Mouse (Mus musculus) kidney, embryonic 14.5 days (tissue): Measurements from ENCODE around the gene Olfr625-ps1. TPM values are rescaled to one million over a fixed set of nuclear protein-coding genes. Genes with fewer than 3 reads are reported as not detected.

Experiments used
- ATAC-seq: fragments of 200-750 bp; cut with Nextera tagmentation; 2 replicates; pipeline ENCODE4 v1.8.0; 2017; ENCODE audit warnings: moderate number of reproducible peaks, mild to moderate bottlenecking, moderate TSS enrichment, moderate library complexity; ENCODE audit not compliant: low FRiP score, low TSS enrichment
- H3K27ac ChIP-seq: fragments of 300-500 bp; sonication (generic); 2 replicates; pipeline ENCODE4 v1.5.1; 2014; ENCODE audit warnings: low read depth, mild to moderate bottlenecking, low read length, moderate library complexity, mixed read lengths
- H3K27me3 ChIP-seq: fragments of 300-500 bp; sonication (generic); 2 replicates; pipeline ENCODE4 v1.6.1; 2014; ENCODE audit warnings: mild to moderate bottlenecking, low read length; ENCODE audit not compliant: control insufficient read depth, insufficient read depth
- H3K36me3 ChIP-seq: fragments of 300-500 bp; sonication (generic); 2 replicates; pipeline ENCODE4 v1.6.1; 2014; ENCODE audit warnings: low read length, mixed read lengths; ENCODE audit not compliant: control insufficient read depth, insufficient read depth
- H3K4me1 ChIP-seq: fragments of 300-500 bp; sonication (generic); 2 replicates; pipeline ENCODE4 v1.6.1; 2014; ENCODE audit warnings: low read length, mixed read lengths; ENCODE audit not compliant: control insufficient read depth, insufficient read depth
- H3K4me2 ChIP-seq: fragments of 300-500 bp; sonication (generic); replicated peaks from 2 replicates; pipeline ENCODE4 v1.6.1; 2014; ENCODE audit warnings: low read depth, mild to moderate bottlenecking, low read length
- H3K4me3 ChIP-seq: fragments of 300-500 bp; sonication (generic); 2 replicates; pipeline ENCODE4 v1.5.1; 2014; ENCODE audit warnings: mild to moderate bottlenecking, low read length
- H3K9ac ChIP-seq: fragments of 300-500 bp; sonication (generic); 2 replicates; pipeline ENCODE4 v1.6.1; 2014; ENCODE audit warnings: low read depth, mild to moderate bottlenecking, low read length, moderate library complexity
- H3K9me3 ChIP-seq: fragments of 300-500 bp; sonication (generic); 2 replicates; pipeline ENCODE4 v1.6.1; 2016; ENCODE audit warnings: low read length; ENCODE audit not compliant: control insufficient read depth
- WGBS: fragments of 180-500 bp; shearing (Covaris S2); extraction: QIAGEN DNeasy Blood & Tissue Kit; methylation state at CpG from one replicate; pipeline ENCODE4 v1.1.7; 2014; 5-methylcytosine and 5-hydroxymethylcytosine counted together
- polyA plus RNA-seq: library from polyadenylated mRNA; unstranded; fragments of >200 nt; fragmentation: Nextera tagmentation; extraction: Ambion mirVana; gene quantifications from 2 replicates; pipeline ENCODE4 v1.2.1, GENCODE M21; 2014

The Olfr625-ps1 gene
- not detected in 2 replicates for polyA plus RNA-seq

DNA sequence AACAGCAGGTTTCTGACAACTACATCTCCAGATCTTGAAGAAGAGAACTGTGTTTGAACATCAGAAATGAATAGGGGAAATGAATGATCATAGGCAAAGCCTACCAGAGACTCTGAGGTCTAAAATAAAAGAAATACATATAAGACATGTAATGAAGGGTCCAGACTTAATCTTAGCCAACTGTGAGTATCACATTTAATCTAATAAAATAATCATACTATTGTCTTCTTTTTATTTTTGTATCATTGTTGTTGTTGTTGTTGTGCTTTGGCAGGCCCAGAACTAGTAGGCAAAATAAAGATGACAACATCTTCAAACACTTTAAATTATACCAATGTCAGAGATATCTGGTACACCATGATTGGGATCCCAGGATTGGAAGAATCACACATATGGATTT, at the start of gene Olfr625-ps1:
Olfr625-ps1 (plus strand) TSS at position 301 of the 400 bp plus-strand sequence.
- Histone ChIP-seq H3K27me3 (no peaks in the 10 kb centered on the region), H3K4me3 (no peak within 1 kb of the TSS), H3K27ac (no peak within 1 kb of the TSS), H3K4me1 (no peaks in the 10 kb centered on the region), H3K9me3 (no peaks in the 10 kb centered on the region), H3K36me3 (no peaks in the 10 kb centered on the region), H3K4me2 (no peak within 1 kb of the TSS), H3K9ac (no peak within 1 kb of the TSS)
- ATAC-seq = no peak

DNA sequence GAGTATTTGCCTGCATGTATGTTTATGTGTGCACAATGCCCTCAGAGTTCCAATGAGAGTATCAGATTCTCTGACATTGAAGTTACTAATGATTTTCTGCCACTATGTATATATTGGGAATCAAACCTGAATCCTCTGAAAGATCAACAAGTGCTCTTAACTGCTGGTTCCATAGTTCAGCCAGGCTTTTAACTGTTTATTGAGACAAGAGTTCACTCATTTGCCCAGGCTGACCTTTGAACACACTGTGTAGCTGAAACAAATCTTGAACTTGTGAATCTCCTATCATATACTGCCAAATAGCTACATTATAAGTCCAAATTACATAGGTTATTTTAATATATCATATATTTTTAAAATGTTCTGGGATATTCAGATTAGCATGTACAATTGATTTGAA, 45.7 kb upstream of the Olfr625-ps1 start:
- Histone ChIP-seq H3K27ac (no peak overlapping the region), H3K4me1 (no peaks in the 10 kb centered on the region), H3K36me3 (no peaks in the 10 kb centered on the region), H3K27me3 (no peaks in the 10 kb centered on the region), H3K4me2 (no peak overlapping the region), H3K4me3 (no peak overlapping the region), H3K9ac (no peak overlapping the region), H3K9me3 (no peaks in the 10 kb centered on the region)
- ATAC-seq = no peak

DNA sequence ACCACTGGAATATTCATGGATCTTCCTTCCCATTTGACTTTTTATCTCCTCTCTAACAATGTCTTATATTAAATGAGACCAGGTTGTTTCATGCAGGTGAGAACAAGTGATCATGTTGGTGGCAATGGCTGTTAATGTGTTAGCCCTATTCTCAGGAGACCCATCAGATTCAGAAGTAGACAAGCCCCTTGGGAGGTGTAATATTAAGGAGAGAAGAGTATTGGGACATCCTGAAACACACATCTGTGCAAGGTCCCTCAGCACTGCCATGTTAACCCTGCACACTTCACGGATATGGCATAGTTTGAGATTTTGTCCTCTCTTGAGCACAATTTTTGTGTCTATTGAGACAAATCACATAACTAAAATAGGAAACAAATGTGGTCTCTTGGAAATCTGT, 39.9 kb upstream of the Olfr625-ps1 start, which contains the start of gene Olfr622:
Olfr622 (minus strand) TSS at position 101 of the 400 bp plus-strand sequence.
- Histone ChIP-seq H3K36me3 (no peaks in the 10 kb centered on the region), H3K9ac (no peak within 1 kb of the TSS), H3K9me3 (no peaks in the 10 kb centered on the region), H3K27ac (no peak within 1 kb of the TSS), H3K4me3 (no peak within 1 kb of the TSS), H3K4me1 (no peaks in the 10 kb centered on the region), H3K27me3 (no peaks in the 10 kb centered on the region), H3K4me2 (no peak within 1 kb of the TSS)
- 81% methylated on average over 1 of the region's 1 CpGs for WGBS
- ATAC-seq = no peak

DNA sequence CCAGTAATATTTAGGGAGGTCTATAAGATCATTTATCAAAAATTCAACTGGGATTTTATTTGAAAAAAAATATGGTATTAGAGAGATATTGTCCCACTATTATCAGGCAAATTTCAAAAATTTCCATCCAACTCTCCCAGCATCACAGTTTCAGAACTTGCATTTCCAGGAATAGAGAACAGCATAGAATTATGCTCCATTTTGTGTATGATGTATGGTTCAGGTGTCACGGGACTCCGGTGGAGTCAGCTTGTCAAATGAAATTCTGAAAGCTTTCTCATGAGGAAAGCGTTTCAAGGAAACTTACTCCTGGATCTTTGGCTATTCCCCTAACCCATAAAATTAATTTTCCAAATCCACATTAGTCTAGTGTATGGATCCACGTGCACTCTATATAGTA, 38.5 kb upstream of the Olfr625-ps1 start:
- ATAC-seq = no peak
- Histone ChIP-seq H3K4me2 (no peak overlapping the region), H3K4me1 (no peaks in the 10 kb centered on the region), H3K4me3 (no peak overlapping the region), H3K9ac (no peak overlapping the region), H3K36me3 (no peaks in the 10 kb centered on the region), H3K27ac (no peak overlapping the region), H3K9me3 (no peaks in the 10 kb centered on the region), H3K27me3 (no peaks in the 10 kb centered on the region)
- WGBS = 83% methylated on average over 4 of the region's 4 CpGs

DNA sequence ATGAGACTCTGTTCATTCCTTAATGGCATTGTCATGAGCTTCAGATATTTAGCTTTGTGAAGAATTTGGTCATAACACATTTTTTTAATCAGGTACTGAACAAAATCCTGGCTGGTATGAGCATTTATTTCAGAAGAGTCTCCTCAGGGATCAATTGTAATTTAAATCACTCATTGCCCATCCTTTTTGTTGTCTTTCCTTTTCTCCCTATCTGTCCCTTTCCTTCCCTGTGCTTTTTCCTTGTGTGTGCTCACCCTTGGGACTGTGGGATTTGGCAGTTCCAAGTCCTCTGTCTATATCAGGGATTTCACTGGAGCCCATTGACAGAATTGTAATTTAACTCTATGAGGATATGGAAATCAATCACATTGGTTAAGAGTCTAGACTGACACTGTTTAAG, 18.9 kb upstream of the Olfr625-ps1 start, which contains the start of gene Olfr623:
Olfr623 (minus strand) TSS at position 101 of the 400 bp plus-strand sequence.
- H3K9ac ChIP-seq = no peak within 1 kb of the TSS
- no peaks in the 10 kb centered on the region for H3K4me1 ChIP-seq
- H3K4me2 ChIP-seq = no peak within 1 kb of the TSS
- H3K27ac ChIP-seq = no peak within 1 kb of the TSS
- no peak for ATAC-seq
- no peak within 1 kb of the TSS for H3K4me3 ChIP-seq
- no peaks in the 10 kb centered on the region for H3K9me3 ChIP-seq
- no peaks in the 10 kb centered on the region for H3K27me3 ChIP-seq
- no peaks in the 10 kb centered on the region for H3K36me3 ChIP-seq

DNA sequence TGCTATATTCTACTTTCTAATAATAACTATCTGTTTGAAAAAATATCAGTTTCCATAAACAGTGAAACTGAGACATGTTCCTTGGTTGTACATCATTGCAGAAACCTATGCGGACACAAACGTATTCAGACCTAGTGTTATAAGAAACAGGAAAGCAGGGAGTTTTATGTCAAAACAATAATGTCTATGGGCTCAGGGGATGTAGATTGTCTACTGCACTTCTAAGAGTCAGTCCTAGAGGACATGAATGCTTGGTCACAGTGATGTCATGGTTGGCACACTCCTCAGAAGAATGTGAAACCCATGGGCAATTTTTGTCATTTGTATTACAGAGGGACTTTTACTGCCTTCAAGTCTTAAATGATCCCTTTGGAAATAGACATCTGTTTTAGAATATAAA, 11.4 kb upstream of the Olfr625-ps1 start, which contains the start of gene Olfr624:
Olfr624 (minus strand) TSS at position 101 of the 400 bp plus-strand sequence.
- H3K9me3 ChIP-seq = no peaks in the 10 kb centered on the region
- ATAC-seq = no peak
- no peaks in the 10 kb centered on the region for H3K27me3 ChIP-seq
- H3K4me1 ChIP-seq = no peaks in the 10 kb centered on the region
- no peaks in the 10 kb centered on the region for H3K36me3 ChIP-seq
- no peak within 1 kb of the TSS for H3K4me2 ChIP-seq
- no peak within 1 kb of the TSS for H3K27ac ChIP-seq
- WGBS = 96% methylated on average over 2 of the region's 2 CpGs
- H3K4me3 ChIP-seq = no peak within 1 kb of the TSS
- H3K9ac ChIP-seq = no peak within 1 kb of the TSS

DNA sequence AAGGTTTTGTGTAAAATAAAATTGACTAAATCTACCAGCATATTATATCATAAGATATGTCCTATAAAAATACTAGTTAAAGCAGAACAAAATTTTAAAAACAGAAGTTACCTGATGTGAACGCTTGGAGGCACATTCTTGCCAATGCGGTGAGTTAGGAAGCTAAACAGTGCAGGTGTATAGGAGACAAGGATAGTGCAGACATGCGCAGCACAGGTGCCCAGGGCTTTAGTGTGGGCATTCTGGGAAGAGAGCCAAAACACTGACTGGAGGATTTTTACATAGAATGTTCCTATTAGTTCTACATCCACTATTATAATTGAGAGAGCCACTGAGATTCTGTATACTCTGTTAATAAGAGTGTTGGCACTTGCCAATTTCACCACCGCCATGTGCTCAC, 16.9 kb downstream of the Olfr625-ps1 start:
- no peak for ATAC-seq
- H3K36me3 ChIP-seq = no peaks in the 10 kb centered on the region
- H3K9me3 ChIP-seq = no peaks in the 10 kb centered on the region
- no peaks in the 10 kb centered on the region for H3K4me1 ChIP-seq
- H3K4me3 ChIP-seq = no peak overlapping the region
- WGBS = 92% methylated on average over 4 of the region's 4 CpGs
- H3K27ac ChIP-seq = no peak overlapping the region
- H3K9ac ChIP-seq = no peak overlapping the region
- H3K27me3 ChIP-seq = no peaks in the 10 kb centered on the region
- H3K4me2 ChIP-seq = no peak overlapping the region

DNA sequence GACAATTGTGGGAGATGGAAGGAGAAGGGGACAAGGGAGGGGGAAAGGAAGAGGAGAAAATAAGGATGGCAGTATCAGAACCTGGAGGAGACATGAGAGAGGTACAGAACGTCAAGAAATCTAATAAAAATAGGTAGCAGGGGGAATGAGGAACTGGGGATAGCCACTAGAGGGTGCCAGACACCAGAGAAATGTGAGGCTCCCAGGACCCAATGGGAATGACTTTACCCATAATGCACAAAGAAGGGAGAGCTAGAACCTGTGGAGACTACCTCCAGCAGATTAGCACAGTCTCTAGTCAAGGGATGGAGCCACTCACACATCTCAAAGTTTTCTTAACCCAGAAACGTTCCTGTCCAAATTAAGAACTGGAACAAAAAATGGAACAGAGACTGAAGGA, 29.5 kb downstream of the Olfr625-ps1 start:
- Histone ChIP-seq H3K4me1 (no peaks in the 10 kb centered on the region), H3K36me3 (no peaks in the 10 kb centered on the region), H3K9ac (no peak overlapping the region), H3K27me3 (no peaks in the 10 kb centered on the region), H3K27ac (no peak overlapping the region), H3K4me2 (no peak overlapping the region), H3K9me3 (no peaks in the 10 kb centered on the region), H3K4me3 (no peak overlapping the region)
- ATAC-seq = no peak
- WGBS = 46% methylated on average over 2 of the region's 2 CpGs

DNA sequence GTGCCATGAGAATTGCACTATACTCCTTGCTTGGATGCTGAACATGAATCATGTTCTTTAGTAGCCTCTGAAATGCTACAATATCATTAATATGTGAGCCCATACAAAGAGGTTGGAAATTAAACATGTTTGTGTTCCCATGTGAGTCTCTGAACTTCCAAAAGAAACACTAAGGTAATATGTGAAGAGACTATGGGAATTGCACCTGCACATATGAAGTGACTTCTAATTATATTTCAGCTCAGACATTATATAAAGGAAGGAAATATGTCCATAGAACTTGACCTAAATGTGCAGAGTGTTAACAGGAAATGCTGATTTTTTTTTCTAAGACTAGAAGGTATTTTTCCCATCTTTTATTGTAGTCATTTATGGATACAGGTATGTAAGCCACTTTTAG, 31.9 kb downstream of the Olfr625-ps1 start, which contains the start of gene Olfr243:
Olfr243 (plus strand) TSS at position 301 of the 400 bp plus-strand sequence.
- H3K4me1 ChIP-seq = no peaks in the 10 kb centered on the region
- no peaks in the 10 kb centered on the region for H3K36me3 ChIP-seq
- H3K4me3 ChIP-seq = no peak within 1 kb of the TSS
- no peak within 1 kb of the TSS for H3K9ac ChIP-seq
- no peaks in the 10 kb centered on the region for H3K9me3 ChIP-seq
- no peak within 1 kb of the TSS for H3K4me2 ChIP-seq
- ATAC-seq = no peak
- H3K27ac ChIP-seq = no peak within 1 kb of the TSS
- H3K27me3 ChIP-seq = no peaks in the 10 kb centered on the region
